Mouse (Mus musculus): ENCODE measurements around the gene Slc18a3. TPM values are rescaled to one million over a fixed set of nuclear protein-coding genes. Genes with fewer than 3 reads are reported as not detected.

Gene Slc18a3
- polyA plus RNA-seq, 1 experiment from 2014 or later, result 0.09 TPM

DNA sequence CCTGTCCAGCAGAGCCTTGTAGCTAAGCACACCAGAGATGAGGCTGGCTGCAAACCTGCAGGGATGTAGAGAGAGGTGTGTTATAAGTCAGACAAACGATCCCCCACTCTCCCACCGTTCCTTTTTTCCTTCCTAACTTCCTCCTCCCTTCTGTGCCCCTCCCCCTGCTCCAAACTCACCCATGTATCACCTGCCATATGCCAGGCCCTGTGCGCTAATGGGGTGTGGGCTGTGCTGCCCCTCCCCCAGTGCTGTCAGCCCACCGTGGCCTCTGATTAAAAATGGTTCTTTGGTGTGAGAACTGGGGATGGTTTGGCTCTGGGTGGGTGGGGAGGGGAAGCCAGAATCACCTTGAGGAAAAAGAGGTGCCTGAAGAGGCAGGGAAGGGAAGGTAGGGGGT is 12.1 kb downstream of the Slc18a3 start:
- Histone ChIP-seq H3K9ac (no peak overlapping the region), H3K27ac (ENCODE audit: low read depth) (no peak overlapping the region), H3K9me3 (ENCODE audit: low read depth, low read length) (no peaks in the 10 kb centered on the region), H3K4me3 (ENCODE audit: low read depth, low read length) (no peak overlapping the region), H3K27me3 (ENCODE audit: insufficient read depth, low read length) (peaks cover 13% of the 10 kb centered on the region), H3K4me1 (ENCODE audit: insufficient read depth) (no peaks in the 10 kb centered on the region), H3K4me2 (no peak overlapping the region), H3K36me3 (ENCODE audit: insufficient read depth) (no peaks in the 10 kb centered on the region)
- no peak for TF ChIP-seq CTCF (IDR thresholded peaks at IDR 0.05; ENCODE audit: low read depth)
- DNase-seq (no peak), ATAC-seq (ENCODE audit: insufficient read depth) (no peak)
- 3% methylated on average over 4 of the region's 4 CpGs for WGBS

DNA sequence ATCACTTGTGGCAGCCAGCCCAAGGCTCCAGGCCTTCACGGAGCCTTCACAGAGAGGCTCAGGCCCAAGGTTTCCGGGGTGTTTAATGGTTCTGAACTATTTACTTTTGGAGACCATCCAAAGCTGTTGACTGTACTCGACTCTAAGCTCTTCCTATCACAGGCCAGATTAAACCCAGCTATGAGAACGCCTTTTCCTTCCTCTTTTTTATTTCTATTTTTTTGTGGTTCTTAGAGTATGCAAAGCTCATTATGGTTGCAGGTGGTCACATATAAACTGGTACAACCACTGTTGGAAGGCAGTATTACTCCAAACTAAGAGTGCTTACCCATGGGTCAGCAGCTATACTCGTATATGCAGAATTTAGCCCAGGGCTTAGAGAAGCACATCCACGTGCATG is 17.7 kb downstream of the Slc18a3 start:
- Histone ChIP-seq H3K4me1 (ENCODE audit: insufficient read depth) (no peaks in the 10 kb centered on the region), H3K9me3 (ENCODE audit: low read depth, low read length) (no peaks in the 10 kb centered on the region), H3K9ac (no peak overlapping the region), H3K27me3 (ENCODE audit: insufficient read depth, low read length) (no peaks in the 10 kb centered on the region), H3K4me3 (ENCODE audit: low read depth, low read length) (no peak overlapping the region), H3K27ac (ENCODE audit: low read depth) (no peak overlapping the region), H3K4me2 (no peak overlapping the region), H3K36me3 (ENCODE audit: insufficient read depth) (no peaks in the 10 kb centered on the region)
- DNase-seq (no peak), ATAC-seq (ENCODE audit: insufficient read depth) (no peak)
- no peak for TF ChIP-seq CTCF (IDR thresholded peaks at IDR 0.05; ENCODE audit: low read depth)
- WGBS, result 69% methylated on average over 6 of the region's 6 CpGs

DNA sequence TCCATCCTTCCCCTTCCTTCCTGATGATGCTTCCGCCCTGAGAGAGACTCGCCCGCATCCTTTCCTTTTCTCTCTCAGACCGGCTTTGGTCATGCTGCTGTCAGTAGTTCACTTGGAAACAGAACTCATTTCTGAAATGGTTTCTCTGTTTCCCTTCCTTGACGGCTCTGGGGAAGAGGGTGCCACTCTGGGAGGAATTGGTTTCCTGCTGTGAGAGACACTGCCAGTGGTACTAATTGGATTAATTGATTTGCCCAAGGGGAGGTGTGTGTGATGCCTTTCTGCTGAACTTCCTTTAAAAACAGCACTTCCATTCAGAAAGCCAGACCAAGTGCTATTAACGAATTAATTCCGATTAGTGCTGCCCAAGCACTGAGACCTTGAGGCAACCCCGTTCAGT is 21.2 kb downstream of the Slc18a3 start:
- 32% methylated on average over 8 of the region's 8 CpGs for WGBS

DNA sequence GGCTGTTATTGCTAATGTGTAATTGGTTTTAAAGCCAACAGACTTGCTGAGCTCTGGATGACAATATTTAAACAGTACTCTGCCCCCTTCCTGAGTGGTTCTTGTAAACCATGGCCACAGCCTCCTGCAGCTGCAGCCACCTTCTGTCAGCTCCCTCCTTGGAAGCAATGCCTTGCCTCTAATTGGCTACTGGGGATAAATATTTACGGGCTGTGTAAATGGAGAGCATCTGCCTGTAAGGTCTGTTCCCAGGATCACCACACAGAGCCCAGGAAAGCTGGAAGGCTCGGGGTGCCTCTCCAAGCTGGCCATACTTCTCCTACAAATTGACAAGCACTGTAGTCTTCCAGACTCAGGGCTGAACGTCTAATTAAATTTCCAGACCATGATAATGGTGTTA is 24.9 kb downstream of the Slc18a3 start:
- H3K36me3 ChIP-seq (ENCODE audit: insufficient read depth), result no peaks in the 10 kb centered on the region
- no peak overlapping the region for H3K4me2 ChIP-seq
- no peak overlapping the region for H3K27ac ChIP-seq (ENCODE audit: low read depth)
- H3K9me3 ChIP-seq (ENCODE audit: low read depth, low read length), result no peaks in the 10 kb centered on the region
- WGBS, result 10% methylated on average over 3 of the region's 3 CpGs
- H3K9ac ChIP-seq, result no peak overlapping the region
- no peak for TF ChIP-seq CTCF (IDR thresholded peaks at IDR 0.05; ENCODE audit: low read depth)
- ATAC-seq (ENCODE audit: insufficient read depth), result peak; percentile 68
- no peaks in the 10 kb centered on the region for H3K4me1 ChIP-seq (ENCODE audit: insufficient read depth)
- DNase-seq, result peak; percentile 58
- no peak overlapping the region for H3K4me3 ChIP-seq (ENCODE audit: low read depth, low read length)
- H3K27me3 ChIP-seq (ENCODE audit: insufficient read depth, low read length), result no peaks in the 10 kb centered on the region

More for the DNA sequence above, 21.2 kb downstream of the Slc18a3 start:
- DNase-seq (no peak), ATAC-seq (ENCODE audit: insufficient read depth) (no peak)
- TF ChIP-seq CTCF (IDR thresholded peaks at IDR 0.05; ENCODE audit: low read depth), result no peak
- H3K4me3 ChIP-seq (ENCODE audit: low read depth, low read length), result no peak overlapping the region
- H3K27me3 ChIP-seq (ENCODE audit: insufficient read depth, low read length), result no peaks in the 10 kb centered on the region
- H3K36me3 ChIP-seq (ENCODE audit: insufficient read depth), result no peaks in the 10 kb centered on the region
- no peak overlapping the region for H3K27ac ChIP-seq (ENCODE audit: low read depth)
- H3K9me3 ChIP-seq (ENCODE audit: low read depth, low read length), result no peaks in the 10 kb centered on the region
- H3K4me1 ChIP-seq (ENCODE audit: insufficient read depth), result no peaks in the 10 kb centered on the region
- no peak overlapping the region for H3K9ac ChIP-seq
- no peak overlapping the region for H3K4me2 ChIP-seq

DNA sequence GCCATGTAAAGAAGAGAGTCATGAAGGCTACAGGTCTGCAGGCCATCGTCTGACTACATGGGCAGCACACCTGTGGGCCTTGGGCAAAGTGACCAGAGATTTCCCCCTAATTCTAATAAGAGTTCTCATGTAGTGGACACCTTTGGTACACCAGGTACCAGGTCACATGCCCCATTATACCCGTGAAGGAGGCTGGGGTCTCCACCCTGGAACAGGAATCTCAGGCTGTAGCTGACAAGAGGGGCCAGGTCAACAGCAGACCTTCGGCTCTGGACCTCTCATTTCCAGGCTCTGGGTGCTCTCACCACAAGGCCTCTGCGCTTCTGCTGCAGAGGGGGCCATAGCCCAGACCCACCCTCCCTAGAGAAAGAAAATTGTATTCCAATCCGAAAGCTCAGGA is 25.3 kb downstream of the Slc18a3 start:
- H3K9me3 ChIP-seq (ENCODE audit: low read depth, low read length), result no peaks in the 10 kb centered on the region
- no peak overlapping the region for H3K4me3 ChIP-seq (ENCODE audit: low read depth, low read length)
- H3K27ac ChIP-seq (ENCODE audit: low read depth), result no peak overlapping the region
- no peak overlapping the region for H3K9ac ChIP-seq
- H3K36me3 ChIP-seq (ENCODE audit: insufficient read depth), result no peaks in the 10 kb centered on the region
- no peaks in the 10 kb centered on the region for H3K4me1 ChIP-seq (ENCODE audit: insufficient read depth)
- no peak for TF ChIP-seq CTCF (IDR thresholded peaks at IDR 0.05; ENCODE audit: low read depth)
- ATAC-seq (ENCODE audit: insufficient read depth), result no peak
- 37% methylated on average over 5 of the region's 5 CpGs for WGBS
- no peak for DNase-seq
- H3K27me3 ChIP-seq (ENCODE audit: insufficient read depth, low read length), result no peaks in the 10 kb centered on the region
- no peak overlapping the region for H3K4me2 ChIP-seq

DNA sequence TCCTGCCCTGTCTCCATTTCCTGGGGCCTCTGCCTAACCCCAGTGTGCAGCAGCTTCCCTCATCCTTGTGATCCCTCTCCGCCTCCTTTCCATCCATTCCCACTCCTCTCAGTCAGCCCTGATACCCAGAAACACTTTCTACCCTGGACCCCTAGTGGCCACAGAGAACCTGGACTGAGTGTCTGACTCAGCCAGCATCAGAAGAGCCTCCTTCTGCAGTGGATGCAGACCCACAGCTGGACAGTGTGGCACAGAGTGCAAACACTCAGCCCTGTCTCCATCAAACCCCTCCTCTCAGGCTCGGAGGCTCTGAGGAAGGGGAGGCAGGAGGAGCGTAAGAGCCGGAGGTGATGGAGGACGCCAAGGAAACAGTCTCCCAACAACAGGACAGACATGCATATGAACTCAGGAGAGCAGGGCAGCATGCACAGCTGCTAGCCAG is 27.3 kb downstream of the Slc18a3 start:
- H3K4me3 ChIP-seq (ENCODE audit: low read depth, low read length), result no peak overlapping the region
- no peak overlapping the region for H3K9ac ChIP-seq
- H3K9me3 ChIP-seq (ENCODE audit: low read depth, low read length), result no peaks in the 10 kb centered on the region
- no peaks in the 10 kb centered on the region for H3K4me1 ChIP-seq (ENCODE audit: insufficient read depth)
- H3K36me3 ChIP-seq (ENCODE audit: insufficient read depth), result no peaks in the 10 kb centered on the region
- ATAC-seq (ENCODE audit: insufficient read depth) (no peak), DNase-seq (peak; percentile 47)
- TF ChIP-seq CTCF (IDR thresholded peaks at IDR 0.05; ENCODE audit: low read depth), result peak; percentile 54
- no peak overlapping the region for H3K4me2 ChIP-seq
- no peaks in the 10 kb centered on the region for H3K27me3 ChIP-seq (ENCODE audit: insufficient read depth, low read length)
- no peak overlapping the region for H3K27ac ChIP-seq (ENCODE audit: low read depth)
- 29% methylated on average over 5 of the region's 5 CpGs for WGBS

DNA sequence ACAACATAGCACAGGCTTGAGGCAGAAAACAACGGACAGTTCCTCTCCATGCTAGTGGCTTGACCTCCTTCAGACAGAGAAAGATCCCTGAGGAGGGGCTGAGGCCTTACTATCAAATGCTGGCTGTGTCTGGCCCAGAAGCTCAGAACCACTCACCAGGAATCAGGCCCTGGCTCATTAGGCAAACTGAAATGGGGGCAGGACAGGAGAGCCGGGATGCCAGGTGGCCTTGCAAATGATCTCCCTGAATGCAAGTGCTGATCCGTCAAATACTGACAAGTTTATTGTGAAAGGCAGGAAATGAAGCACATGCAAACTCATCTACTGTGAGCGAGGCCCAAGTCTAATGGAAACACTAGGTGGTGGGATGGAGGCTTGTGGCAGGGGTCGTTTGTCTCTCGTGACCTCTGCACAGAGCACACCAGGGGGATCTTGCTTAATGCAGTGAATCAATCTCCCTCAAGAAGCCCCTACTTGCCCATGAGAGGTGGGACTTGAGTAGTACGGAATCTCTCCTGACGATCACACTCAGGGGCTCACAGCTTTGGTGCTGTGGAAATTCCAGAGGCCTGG is 35.5 kb downstream of the Slc18a3 start:
- DNase-seq, result no peak
- Histone ChIP-seq H3K27me3 (ENCODE audit: insufficient read depth, low read length) (no peaks in the 10 kb centered on the region), H3K36me3 (ENCODE audit: insufficient read depth) (no peaks in the 10 kb centered on the region), H3K9ac (no peak overlapping the region), H3K4me3 (ENCODE audit: low read depth, low read length) (no peak overlapping the region), H3K4me1 (ENCODE audit: insufficient read depth) (no peaks in the 10 kb centered on the region), H3K4me2 (no peak overlapping the region), H3K9me3 (ENCODE audit: low read depth, low read length) (no peaks in the 10 kb centered on the region), H3K27ac (ENCODE audit: low read depth) (no peak overlapping the region)
- 29% methylated on average over 8 of the region's 8 CpGs for WGBS
- no peak for TF ChIP-seq CTCF (IDR thresholded peaks at IDR 0.05; ENCODE audit: low read depth)
- no peak for ATAC-seq (ENCODE audit: insufficient read depth)

DNA sequence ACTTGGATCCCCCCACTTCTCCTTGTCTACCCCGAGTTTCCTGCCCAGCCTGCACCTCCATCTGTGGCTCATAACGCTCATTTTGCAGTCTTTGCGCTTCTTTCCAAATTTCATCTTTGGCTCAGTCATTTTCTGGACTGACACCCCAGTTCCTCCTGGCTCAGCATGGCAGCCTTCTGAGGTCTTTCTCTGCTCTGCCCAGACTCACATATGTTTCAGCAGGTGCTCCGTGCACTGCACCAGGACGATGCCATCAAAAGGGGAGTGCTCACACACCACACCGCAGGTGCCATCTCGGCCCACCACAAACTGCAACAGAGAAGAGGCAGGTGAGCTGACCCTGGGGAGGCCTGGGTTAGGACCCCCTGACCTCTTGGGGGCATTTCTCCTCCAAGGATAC is 40.7 kb downstream of the Slc18a3 start:
- DNase-seq, result no peak
- TF ChIP-seq CTCF (IDR thresholded peaks at IDR 0.05; ENCODE audit: low read depth), result no peak

More for the DNA sequence above, 40.7 kb downstream of the Slc18a3 start:
- H3K27ac ChIP-seq (ENCODE audit: low read depth), result no peak overlapping the region
- no peak overlapping the region for H3K4me3 ChIP-seq (ENCODE audit: low read depth, low read length)
- no peak overlapping the region for H3K9ac ChIP-seq
- no peaks in the 10 kb centered on the region for H3K4me1 ChIP-seq (ENCODE audit: insufficient read depth)
- WGBS, result 90% methylated on average over 7 of the region's 7 CpGs
- no peaks in the 10 kb centered on the region for H3K27me3 ChIP-seq (ENCODE audit: insufficient read depth, low read length)
- H3K9me3 ChIP-seq (ENCODE audit: low read depth, low read length), result no peaks in the 10 kb centered on the region
- H3K4me2 ChIP-seq, result no peak overlapping the region
- no peaks in the 10 kb centered on the region for H3K36me3 ChIP-seq (ENCODE audit: insufficient read depth)
- no peak for ATAC-seq (ENCODE audit: insufficient read depth)

All from lung, embryonic 14.5 days (tissue).